Mouse (Mus musculus) mouse embryonic stem cell (cell line): ENCODE results near the gene Rubcnl.

Experiments used
- in situ Hi-C, 2 experiments: fragments of 300-500 bp; cut with MboI; formaldehyde crosslinking; loops; 1 replicate in 1 of 2; 3 replicates in 1 of 2; pipeline ENCODE4 v1.14.3; 2019 to 2020; ENCODE audit warnings: low sequenced_read_pairs in 2 of 2, low pct_unique_long_range_greater_than_20kb in 1 of 2, mixed read lengths in 1 of 2; ENCODE audit not compliant: unreplicated experiment in 1 of 2

Gene Rubcnl

DNA sequence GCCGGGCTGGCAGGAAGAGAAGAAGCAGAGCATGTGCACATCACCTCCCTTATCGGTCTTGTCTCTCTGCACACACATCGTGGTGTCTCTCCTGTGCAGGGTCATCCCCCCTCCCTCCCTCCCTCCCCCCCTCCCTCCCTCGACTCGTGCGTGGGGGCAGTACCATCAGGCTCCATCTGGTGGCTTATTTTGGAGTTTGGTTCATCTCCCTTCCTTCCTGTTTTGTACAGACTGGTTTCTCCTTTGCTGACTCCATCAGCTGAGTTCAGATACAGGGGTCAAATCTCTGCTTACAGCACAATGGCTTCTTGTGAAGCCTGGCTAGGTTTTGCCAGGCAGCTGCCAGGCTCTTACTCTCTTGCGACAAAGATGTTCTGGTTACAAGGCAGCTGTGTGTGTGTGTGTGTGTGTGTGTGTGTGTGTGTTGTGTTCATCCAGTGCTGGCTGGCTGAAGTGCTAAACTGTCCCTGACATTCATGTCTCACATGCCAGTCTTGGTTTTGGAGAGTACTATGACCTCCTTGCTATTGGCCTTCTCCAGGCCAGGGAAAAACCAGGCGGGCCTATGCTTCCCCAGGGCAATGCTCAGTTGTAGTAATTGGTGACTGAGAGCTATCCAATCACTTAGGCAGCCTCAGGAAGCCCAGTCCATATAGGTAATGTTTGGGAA lies 4.7 kb upstream of the Rubcnl start:
- in situ Hi-C loops, result no loop called here

DNA sequence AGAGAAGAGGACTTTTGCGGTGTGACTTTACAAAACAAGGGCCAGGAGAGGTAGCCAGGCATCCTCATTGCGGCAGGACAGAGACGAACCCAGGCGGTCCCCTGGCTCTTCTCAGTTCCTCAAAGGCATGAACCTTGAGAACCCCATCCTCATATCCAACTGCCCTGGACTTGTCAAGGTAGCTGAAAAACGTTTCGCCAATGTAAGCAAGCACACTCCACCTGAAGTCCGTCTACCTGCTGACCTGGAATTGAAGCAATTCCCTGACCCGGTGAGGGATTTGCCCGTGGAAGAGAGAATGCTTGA lies 841 bp downstream of the Rubcnl start:
- in situ Hi-C loops, result no loop called here

DNA sequence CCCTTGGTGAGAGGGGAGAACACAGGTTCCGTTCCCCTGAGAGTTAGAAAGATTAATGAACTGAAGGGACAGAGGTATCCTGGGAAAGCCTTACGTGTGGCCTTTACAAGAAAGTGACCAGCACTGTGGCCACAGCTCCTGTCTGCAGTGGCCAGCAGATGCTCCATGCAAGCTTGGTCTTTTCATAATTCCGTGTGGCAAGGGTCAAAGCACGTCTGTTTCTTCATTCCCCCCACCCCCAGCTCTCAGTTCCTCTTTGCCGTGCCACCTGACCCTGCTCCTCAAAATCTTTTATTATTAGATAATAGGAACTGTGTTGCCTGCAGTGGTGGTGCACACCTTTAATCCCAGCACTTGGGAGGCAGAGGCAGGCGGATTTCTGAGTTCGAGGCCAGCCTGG lies 1.4 kb downstream of the Rubcnl start:
- in situ Hi-C loops, result no loop called here

- in situ Hi-C loops, result no loop called here
These were observed 2.3 kb downstream of the Rubcnl start for GRCm38 (mm10) chr14:75017877-75018825.

GRCm38 (mm10) chr14:75018829-75019228 lies 3.0 kb downstream of the Rubcnl start:
- in situ Hi-C loops, result no loop called here

DNA sequence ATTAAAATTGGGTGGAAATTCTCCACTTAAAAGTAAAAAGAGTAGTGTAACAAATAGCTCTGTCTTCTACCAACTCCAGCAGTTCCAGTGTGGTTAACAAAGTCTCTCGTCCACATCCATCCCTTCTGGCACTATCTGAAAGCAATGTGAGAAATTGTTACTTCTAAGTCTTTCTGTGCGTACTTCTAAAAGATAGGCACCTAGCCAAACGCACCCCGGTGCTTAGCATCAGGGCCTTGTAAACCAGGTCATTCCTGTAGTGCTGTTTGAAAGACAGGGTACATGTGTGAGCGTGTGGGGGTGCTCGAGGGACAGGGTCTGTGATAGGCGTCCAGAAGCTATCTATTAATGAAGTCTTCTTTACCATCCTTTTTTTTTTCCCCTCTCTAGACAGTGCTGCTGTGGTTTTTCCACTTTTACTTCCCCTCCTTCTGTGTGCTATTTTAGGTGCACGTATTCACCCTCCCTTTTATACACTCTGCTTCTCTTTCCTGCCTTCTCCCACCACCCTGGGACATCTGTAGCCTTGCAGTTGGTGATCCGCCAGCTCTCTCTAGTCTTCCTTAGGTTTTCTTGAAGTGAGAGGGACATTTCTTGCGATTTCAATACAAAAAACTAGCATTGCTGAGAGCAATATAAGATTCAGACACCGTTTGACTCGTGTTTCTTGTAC lies 4.9 kb downstream of the Rubcnl start:
- in situ Hi-C loops, result no loop called here

DNA sequence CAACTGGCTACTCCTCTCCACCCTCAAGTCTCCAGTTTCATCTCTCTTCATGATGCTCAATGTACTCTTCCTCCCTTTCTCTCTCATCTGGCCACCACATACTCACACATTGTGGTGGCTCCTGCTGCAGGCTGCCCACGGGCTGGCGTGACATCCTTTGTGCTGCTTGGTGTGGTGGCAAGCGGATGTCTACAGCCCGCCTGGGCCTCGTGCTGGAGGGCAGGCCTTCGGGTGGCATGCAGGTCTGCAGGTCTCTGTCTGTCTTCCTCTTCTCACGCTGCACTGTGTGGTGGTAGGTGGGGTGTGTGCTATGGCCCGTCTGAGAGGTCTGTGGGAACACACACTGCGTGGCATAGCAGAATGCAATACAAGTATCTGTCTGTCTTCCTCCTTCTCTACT lies 6.7 kb downstream of the Rubcnl start:
- in situ Hi-C loops, result no loop called here

GRCm38 (mm10) chr14:75024793-75025710 lies 9.2 kb downstream of the Rubcnl start:
- in situ Hi-C loops, result no loop called here

- in situ Hi-C loops, result no loop called here
These were observed 14.9 kb downstream of the Rubcnl start for GRCm38 (mm10) chr14:75030764-75031163.

- in situ Hi-C loops, result no loop called here
These were observed 16.3 kb downstream of the Rubcnl start for GRCm38 (mm10) chr14:75031999-75032575.

DNA sequence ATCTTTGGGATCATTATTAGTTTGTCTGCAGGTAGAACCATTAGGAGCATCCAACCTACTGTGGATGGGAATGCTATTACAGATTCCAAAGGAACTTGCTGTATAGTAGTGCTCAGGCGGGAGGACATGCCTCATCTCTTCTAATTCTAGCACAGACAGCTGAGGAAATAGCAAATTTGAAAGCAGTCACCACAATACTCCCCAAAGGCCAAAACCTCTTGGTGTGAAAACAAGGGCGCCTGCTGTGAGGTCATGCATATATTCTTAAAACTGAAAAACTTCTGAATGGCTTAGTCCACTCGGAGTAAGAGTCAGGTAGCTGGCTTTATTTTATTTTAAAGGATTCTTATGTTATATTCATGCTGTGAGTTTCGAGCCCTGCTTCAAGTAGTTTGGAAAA lies 16.9 kb downstream of the Rubcnl start:
- in situ Hi-C loops, result no loop called here

DNA sequence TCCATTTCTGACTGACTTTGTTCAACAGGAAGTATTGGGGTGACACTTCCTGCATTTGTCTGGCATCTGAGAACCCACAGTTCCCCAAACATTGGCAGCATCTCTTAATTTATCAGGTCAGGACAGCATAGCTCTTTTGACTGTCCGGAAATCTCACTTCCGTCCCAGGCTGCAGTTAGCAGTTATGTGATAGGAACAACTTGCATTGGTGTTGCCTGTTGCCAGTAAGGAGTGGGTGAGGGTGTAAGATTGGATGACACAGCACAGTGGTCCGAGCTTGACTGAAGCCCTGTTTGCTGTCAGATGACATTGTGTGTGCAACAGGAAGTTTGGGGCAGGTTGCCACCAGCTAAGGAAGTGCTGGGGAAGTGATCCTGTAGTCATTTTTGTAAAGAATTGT lies 18.4 kb downstream of the Rubcnl start:
- in situ Hi-C loops, result no loop called here

GRCm38 (mm10) chr14:75035431-75035830 lies 19.6 kb downstream of the Rubcnl start:
- in situ Hi-C loops, result no loop called here

- in situ Hi-C loops, result no loop called here
These were observed 29.4 kb downstream of the Rubcnl start for GRCm38 (mm10) chr14:75045184-75045583.

DNA sequence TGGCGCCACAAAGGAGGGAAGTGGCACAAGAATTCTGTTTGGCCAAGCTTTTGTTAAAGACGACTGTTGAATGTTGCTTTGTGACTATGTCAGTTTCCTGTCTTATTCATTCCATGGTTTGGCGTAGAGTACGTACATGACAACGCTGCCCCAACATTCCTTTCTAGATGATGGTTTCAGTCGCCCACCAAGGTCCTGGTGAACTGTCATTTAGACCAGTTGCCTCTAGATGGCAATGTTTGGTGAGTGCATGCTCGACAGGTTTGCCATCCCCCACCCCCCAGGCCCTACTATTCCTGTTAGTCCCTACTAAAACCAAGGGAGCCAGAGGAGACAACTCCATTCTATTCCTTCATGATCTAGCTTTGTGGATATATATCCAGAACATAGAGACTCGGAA lies 36.6 kb downstream of the Rubcnl start:
- in situ Hi-C loops, result no loop called here

DNA sequence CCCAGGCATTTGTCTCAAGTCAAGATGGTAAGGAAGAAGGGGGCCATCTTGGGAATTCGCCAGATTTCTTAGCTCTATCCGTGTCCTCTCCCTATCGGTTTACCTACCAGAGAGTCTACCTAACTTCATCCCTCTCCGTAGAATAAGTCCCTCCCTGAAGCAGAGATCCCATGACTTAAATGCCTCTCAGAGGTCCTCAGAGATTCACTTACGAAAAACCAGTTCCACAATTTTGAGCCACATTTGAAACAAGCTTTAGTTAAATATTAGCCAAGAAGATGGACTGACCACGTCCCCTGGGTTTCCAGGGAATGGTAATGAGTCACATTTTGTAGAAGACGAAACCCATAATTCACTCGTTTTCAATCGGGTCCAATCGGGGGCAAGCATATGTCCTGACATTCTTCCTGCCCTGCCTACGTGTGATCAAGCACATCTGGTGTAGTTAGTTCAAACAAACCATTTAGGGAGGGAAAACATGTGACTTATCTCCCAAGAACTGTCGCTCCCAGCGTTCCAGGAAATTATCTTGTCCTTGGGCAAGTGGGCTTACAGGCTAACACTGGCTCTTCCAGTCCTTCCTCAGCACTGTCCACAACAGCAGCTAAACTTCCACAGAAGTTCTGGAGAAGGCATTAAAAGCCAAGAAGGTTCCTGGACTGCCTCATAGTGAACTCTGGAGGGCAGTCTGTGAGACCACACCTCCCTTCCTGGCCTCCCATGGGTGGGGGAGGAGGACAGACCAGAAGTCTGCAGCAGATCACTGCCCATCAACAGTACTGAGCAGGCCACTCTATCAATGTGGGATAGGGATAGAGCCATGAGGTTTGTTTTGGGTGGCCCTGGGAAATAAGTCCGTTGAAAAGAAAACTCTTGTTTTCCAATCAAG lies 38.9 kb downstream of the Rubcnl start:
- in situ Hi-C loops, result no loop called here

DNA sequence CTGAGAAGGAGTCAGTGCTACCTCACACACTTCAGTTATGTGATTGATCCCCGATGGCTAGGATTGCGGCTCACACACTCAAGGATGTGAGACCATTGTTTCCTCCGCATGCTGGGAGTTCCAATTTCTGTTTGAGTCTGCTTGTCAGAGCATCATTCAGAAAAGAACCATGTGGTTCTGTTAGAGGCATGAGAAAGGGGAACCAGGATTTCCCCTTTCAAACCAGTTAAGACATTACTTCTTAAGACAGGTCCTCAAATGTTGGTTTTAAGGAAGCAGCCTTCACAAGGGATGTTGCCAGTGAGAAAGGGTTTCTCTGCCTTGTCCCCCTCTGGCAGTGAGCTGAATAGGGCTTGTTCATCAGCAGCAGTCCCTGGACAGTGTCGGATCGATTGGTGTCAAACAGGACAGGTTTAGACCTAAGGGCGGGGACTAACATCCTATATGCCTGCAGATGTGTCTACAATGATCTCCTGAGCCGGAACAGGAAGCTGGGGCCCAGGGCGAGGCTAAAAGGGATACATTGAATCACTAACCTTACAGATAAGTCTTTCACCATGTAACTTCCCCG lies 41.1 kb downstream of the Rubcnl start:
- in situ Hi-C loops, result no loop called here
